Mouse (Mus musculus) adrenal gland, adult 18-20 months (tissue): Measurements from ENCODE around the gene Trem2. TPM values are rescaled to one million over a fixed set of nuclear protein-coding genes. Genes with fewer than 3 reads are reported as not detected.
"Not testable (repeated sequence)": the region's sequence is repeated elsewhere in the genome, so short reads cannot be mapped to it uniquely, and the experiment has no call there.

ENCODE experiments used
- DNase-seq, 2 experiments: peaks; one replicate each; pipeline ENCODE4 v3.0.0; 2021 to 2022; ENCODE audit warnings: low spot score in 2 of 2
- long read RNA-seq, 2 experiments: library from polyadenylated mRNA; stranded (forward); transcript quantifications; one replicate each; pipeline ENCODE4 v2.0.0; 2021
- total RNA-seq, 2 experiments: library from RNA; stranded (reverse); gene quantifications; 1 replicate in 1 of 2; 2 replicates in 1 of 2; pipeline ENCODE4 v1.2.3; 2021

Gene Trem2
- total RNA-seq, result 10 to 100 TPM in 1 of 2 experiments, 1 to 10 TPM in 1; 5.1 to 15.2 TPM
- long read RNA-seq, experiment 1, partial matches to known transcripts, result 1 of 2 reads
- long read RNA-seq, experiment 1, other reads (novel, unspliced or antisense), result 0 of 2 reads
- long read RNA-seq, experiment 2, full-length matches to known transcripts, result 12 of 15 reads
- long read RNA-seq, experiment 2, partial matches to known transcripts, result 3 of 15 reads
- long read RNA-seq, experiment 2, other reads (novel, unspliced or antisense), result 0 of 15 reads

GRCm38 (mm10) chr17:48346231-48346630, at the start of gene Trem2:
Gene Trem2, plus strand, starts transcription at chr17:48346401.
- peak in 1 of 2 experiments; percentile 16 for DNase-seq

GRCm38 (mm10) chr17:48299203-48299602, 47.0 kb upstream of the Trem2 start, which contains the start of gene Treml2:
Gene Treml2, plus strand, starts transcription at chr17:48299498.
- DNase-seq, result no peak

- DNase-seq, result no peak
Observed at GRCm38 (mm10) chr17:48299756-48300155, 46.4 kb upstream of the Trem2 start.

- DNase-seq, result no peak
Observed at GRCm38 (mm10) chr17:48300199-48300598, 46.0 kb upstream of the Trem2 start.

- no peak for DNase-seq
Observed at GRCm38 (mm10) chr17:48300861-48301260, 45.3 kb upstream of the Trem2 start.

- no peak for DNase-seq
Observed at GRCm38 (mm10) chr17:48301792-48302191, 44.4 kb upstream of the Trem2 start.

- DNase-seq, result no peak
Observed at GRCm38 (mm10) chr17:48312124-48312523, 34.1 kb upstream of the Trem2 start.

- not testable (repeated sequence) for DNase-seq
Observed at GRCm38 (mm10) chr17:48315905-48316579, 30.2 kb upstream of the Trem2 start, which contains the start of gene B430306N03Rik. Gene B430306N03Rik, plus strand, starts transcription at chr17:48316141.

- DNase-seq, result no peak
Observed at GRCm38 (mm10) chr17:48318686-48319085, 27.5 kb upstream of the Trem2 start.

- DNase-seq, result no peak
Observed at GRCm38 (mm10) chr17:48321279-48321678, 24.9 kb upstream of the Trem2 start.

- DNase-seq, result no peak
Observed at GRCm38 (mm10) chr17:48323236-48323635, 23.0 kb upstream of the Trem2 start.

GRCm38 (mm10) chr17:48324258-48324657, 21.9 kb upstream of the Trem2 start:
- DNase-seq, result no peak

GRCm38 (mm10) chr17:48325093-48325492, 21.1 kb upstream of the Trem2 start:
- no peak for DNase-seq

GRCm38 (mm10) chr17:48325638-48326037, 20.6 kb upstream of the Trem2 start:
- no peak for DNase-seq

- no peak for DNase-seq
Observed at GRCm38 (mm10) chr17:48326656-48327055, 19.5 kb upstream of the Trem2 start.

GRCm38 (mm10) chr17:48332524-48332923, 13.7 kb upstream of the Trem2 start:
- DNase-seq, result no peak

GRCm38 (mm10) chr17:48334186-48334585, 12.0 kb upstream of the Trem2 start:
- DNase-seq, result no peak

GRCm38 (mm10) chr17:48336857-48337256, 9.3 kb upstream of the Trem2 start:
- DNase-seq, result peak; percentile 85 to 87

GRCm38 (mm10) chr17:48340267-48340666, 5.9 kb upstream of the Trem2 start:
- no peak for DNase-seq

GRCm38 (mm10) chr17:48341947-48342346, 4.3 kb upstream of the Trem2 start:
- no peak for DNase-seq

GRCm38 (mm10) chr17:48343065-48343464, 3.1 kb upstream of the Trem2 start:
- no peak for DNase-seq

GRCm38 (mm10) chr17:48345824-48346223, 377 bp upstream of the Trem2 start:
- DNase-seq, result no peak

- no peak for DNase-seq
Observed at GRCm38 (mm10) chr17:48346834-48347233, 633 bp downstream of the Trem2 start.
